Mouse (Mus musculus): ENCODE data around the gene Thpo.
A peak's percentile ranks its signal among the peaks of the same experiment; 100 is the strongest.

DNA sequence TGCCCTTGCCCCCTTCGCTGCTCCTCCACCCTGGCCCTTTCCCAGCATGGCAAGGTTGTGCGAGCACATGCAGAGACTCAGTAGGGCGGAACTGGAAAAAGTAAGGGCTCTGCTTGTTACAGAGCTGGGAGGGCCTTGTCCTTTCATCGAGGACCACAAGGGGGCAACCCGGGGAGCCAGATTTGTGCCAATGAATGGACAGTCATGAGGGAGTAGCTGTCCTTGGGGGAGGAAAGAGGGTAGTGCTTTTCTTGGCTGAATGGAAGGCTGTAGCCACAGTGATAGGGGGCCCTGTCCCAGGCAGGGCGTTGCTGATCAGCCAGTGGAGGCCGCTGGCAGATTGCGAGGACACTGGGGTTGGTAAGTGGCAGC lies 31.8 kb downstream of the Thpo start:
- TF ChIP-seq ZC3H11A (IDR thresholded peaks at IDR 0.05; ENCODE audit: borderline replicate concordance, low read depth, low read length) (0 out of 2 replicates have a peak, but pooled peaks have one; percentile 36), CHD2 (IDR thresholded peaks at IDR 0.05; ENCODE audit: low read depth, low read length) (no peak), HCFC1 (IDR thresholded peaks at IDR 0.05; ENCODE audit: borderline replicate concordance, insufficient read depth, low read length) (no peak)
